Mouse (Mus musculus) ovary, postnatal 36 days (tissue): ENCODE results near the gene Pcyox1.
"Not testable (repeated sequence)": the region's sequence is repeated elsewhere in the genome, so short reads cannot be mapped to it uniquely, and the experiment has no call there.

Experiments
- DNase-seq: peaks from one replicate; pipeline ENCODE4 v3.0.0; 2022; ENCODE audit warnings: low spot score, mixed read lengths

Pcyox1 gene

GRCm38 (mm10) chr6:86397257-86397980, 465 bp upstream of the Pcyox1 start:
- DNase-seq: no peak

- DNase-seq: no peak
Observed at GRCm38 (mm10) chr6:86395969-86396368, 985 bp downstream of the Pcyox1 start.

DNA sequence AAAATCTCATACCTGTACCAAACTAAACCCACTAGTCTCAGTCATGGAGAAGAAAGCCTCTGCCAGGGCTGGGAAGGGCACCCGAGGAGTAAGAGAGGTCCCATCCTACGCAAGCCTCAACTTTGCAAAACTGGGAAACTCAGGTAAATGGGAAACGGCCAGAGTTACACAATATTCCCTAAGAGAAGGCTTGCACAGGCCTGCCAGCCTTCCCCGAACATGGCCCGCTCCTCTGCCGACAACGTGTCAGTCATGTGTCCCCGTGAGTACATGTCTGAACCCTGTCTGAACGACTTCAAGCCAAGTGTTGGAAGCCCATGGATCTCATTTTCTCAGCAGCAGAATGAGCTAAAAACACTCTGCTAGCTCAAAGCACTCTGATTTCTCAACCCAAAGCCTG, 1.9 kb downstream of the Pcyox1 start:
- DNase-seq: no peak

GRCm38 (mm10) chr6:86394078-86394720, 2.8 kb downstream of the Pcyox1 start:
- DNase-seq: no peak

DNA sequence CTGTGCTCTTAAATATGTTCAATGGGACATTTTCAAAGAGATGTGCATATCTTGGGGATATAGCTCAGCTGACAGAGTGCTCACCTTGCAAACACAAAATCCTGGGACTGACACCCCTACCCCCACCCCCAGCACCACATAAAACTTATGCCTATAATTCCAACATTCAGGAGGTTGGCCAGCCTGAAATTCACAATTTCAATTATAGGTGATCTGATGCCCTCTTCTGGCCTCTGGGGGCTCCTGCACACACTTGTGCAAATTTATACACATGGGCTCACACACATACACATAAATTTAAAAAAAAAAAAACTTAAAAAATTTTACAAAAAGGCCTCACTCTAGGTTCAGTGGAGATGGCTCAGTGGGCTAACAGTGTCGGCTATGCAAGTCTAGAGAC, 3.8 kb downstream of the Pcyox1 start:
- DNase-seq: no peak

- no peak for DNase-seq
Observed at GRCm38 (mm10) chr6:86391326-86391725, 5.6 kb downstream of the Pcyox1 start.

DNA sequence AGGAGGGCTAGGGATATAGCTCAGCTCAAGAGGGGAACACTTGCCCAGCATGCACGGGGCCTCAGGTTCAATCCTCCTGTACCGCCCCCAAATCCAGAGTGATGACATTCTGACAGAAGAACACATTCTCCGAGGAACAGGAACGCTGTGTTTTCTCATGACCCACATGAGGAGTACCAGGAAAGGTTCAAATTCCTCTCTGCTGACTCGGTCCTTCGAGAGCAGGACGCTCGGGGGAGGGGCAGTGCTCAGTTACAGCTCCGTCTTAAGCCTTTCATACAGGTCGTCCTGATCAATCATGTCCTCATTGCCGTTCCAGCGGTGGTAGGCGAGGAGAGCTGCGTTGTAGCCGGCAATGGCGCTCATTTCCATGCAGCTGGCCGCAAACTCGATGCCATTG, 8.5 kb downstream of the Pcyox1 start:
- no peak for DNase-seq

- DNase-seq: no peak
Observed at GRCm38 (mm10) chr6:86387313-86387712, 9.6 kb downstream of the Pcyox1 start.

DNA sequence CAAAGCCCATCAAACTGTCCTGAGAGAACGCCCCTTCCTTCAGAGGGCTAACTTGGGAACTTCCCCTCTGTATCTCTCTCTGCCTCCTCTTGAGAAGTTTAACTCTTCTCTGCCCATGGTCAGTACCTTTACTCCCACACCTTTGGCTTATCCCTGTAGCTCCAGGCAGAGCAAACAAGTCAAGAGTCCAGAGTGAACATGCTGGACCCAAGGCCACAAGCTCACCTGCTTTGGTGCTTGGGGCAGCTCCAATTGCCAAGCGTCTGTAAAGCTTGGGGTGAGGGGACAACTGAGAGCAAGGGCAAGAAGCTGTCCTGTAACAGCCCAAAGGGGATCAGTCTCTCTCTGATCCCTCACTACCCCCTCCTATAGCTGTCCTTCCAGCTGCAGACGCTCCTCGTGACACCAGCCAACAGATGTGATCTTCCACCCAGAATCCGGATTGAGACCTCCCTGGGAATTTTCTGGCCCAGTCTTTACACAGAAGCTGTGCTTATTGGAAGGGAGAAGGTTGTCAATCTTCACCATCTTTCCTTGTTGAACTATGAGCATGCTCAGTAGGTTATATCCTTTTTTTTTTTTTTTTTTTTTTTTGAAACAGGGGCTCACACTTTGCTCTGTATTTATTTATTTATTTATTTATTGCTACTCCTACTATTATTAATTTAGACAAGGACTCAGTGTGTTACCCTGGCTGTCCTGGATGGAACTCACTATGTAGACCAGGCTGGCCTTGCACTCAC, 11.4 kb downstream of the Pcyox1 start:
- no peak for DNase-seq

DNA sequence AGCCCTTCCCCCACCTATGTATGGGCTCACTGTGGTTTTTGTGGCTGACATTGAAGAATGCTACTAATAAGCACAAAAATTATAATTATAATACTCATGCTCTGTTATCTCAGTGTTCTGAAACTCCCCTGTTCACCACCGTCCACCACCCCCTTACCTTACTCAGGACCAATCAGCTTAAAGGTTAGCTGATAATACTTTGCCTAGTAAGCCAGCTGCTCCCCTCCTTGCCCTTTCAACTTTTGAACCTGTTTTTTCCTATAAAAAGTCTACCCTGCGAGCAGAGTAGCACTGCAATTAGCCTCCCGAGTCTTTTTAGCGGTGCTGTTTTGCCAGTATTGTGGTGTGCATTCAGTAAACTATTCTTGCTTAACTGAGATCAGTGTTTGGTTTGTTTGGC, 12.3 kb downstream of the Pcyox1 start:
- DNase-seq: no peak

DNA sequence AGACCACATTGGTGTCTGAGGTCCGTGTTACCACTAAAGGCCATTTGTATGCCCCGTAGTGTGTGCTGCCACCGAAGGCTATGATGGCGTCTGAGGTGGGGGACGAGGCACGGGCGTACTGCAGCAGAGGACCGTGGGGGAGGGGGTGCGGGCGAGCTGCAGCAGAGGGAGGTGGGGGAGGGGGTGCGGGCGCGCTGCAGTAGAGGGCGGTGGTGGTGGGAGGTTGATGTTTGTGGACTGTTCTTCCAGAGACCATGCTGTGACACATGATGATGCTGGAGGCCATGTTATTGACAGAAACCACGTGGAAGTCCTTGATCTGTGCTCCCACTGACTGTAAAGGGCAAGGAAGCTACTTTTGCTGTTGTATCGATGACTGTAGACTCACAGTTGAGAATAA, 13.6 kb downstream of the Pcyox1 start:
- DNase-seq: no peak

DNA sequence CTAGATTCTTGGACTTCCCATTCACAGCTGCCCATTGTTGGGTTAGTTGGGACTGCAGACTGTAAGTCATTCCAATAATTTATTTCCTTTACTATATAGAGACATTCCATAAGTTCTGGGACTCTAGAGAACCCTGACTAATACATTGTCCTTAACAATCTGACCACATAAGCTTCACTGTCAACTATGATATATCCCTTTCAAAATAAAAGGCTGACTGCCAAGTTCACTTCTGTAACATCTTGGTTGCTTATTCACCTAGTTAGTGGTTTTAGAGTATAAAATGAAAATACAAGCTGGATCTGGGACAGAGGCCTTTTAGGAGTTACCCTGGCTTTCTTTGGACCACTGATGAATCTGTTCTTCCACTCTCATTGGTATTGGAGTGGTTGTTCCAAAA, 14.4 kb downstream of the Pcyox1 start:
- DNase-seq: no peak

GRCm38 (mm10) chr6:86380112-86380511, 16.8 kb downstream of the Pcyox1 start:
- not testable (repeated sequence) for DNase-seq

DNA sequence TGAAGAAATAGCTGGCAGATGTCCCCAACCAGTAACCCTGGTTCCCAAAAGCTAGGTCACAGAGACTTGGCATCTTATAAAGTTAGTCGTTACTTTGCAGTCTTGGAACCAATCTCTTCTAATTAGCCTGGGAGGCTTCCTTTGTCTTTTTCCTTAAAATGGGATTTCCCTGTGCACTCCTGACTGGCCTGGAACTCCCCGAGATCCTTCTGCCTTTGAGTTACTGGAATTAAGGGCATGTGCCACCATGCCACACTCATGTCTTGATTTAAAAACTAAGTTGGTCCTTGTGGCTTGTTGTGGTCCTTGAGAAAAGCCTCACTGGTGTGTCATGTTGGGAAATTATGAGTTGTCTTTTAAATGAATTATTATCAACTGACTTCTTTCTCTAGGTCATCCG, 18.6 kb downstream of the Pcyox1 start:
- DNase-seq: no peak

DNA sequence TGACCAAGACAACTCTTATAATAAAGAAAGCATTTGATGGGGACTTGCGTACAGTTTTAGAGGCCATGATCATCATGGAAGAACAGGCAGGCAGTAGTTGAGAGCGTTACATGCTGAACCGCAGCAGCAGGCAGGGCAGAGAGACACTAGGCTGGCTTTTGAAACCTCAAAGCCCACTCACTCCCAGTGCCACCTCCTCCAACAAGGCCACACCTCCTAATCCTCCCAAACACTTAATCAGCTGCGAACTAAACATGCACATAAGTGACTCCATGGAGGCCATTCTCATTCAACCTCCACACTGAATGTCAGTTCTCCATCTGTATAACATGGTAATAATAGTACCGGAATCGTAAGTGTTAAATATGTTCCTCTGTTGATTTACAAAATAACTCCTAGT, 23.4 kb downstream of the Pcyox1 start:
- no peak for DNase-seq

DNA sequence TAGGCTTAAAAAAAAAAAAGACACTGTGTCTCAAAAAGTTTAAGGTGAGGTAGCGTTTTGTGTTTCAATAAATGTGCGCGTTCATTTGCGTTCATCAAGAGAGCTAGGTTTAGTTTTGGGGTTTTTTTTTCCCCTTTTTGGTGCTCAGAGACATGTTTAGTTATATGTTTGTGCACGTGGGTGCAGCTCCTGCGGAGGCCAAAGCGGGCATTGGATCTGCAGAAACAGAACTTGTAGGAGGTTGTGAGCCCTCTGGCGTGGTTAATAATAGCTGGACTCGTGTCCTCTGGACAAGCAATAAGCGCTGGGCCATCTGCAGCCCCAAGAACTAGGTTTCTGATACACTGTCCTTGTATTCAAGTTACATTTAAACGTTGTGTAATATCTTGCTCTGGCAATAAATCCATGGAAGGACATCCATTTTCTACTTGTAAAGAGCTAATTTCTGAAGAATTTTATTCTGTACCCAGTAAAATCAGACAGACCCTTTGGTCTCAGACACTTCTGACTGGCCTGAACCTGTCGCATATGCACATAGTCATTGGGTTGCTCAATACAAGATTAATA, 24.9 kb downstream of the Pcyox1 start:
- DNase-seq: no peak

DNA sequence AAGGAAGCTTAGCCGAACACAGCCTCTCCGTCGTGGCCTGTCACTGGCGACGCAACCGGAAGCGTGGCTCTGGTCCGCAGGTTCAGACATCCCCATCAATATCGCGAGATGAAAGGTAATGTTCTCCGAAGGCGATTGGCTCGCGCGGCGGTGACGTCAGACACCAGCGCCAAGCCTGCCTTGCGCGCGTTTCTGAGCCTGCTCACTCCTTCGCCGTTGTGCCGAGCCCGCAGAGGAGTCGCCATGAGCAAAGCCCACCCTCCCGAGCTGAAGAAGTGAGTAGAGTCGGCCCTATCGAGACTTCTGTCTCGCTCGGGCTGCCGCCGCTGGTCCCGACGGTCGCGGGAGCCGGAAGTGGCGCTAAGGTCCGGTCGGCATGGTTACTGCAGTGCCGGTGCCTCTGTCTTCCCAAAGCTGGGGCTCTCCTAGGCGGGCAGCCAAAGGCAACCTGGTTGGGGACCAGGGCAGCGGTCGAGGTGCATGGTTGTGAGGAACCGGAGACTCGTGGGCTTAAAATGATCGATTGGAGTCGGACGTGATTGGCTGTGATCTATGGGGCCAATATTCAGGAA, 25.5 kb downstream of the Pcyox1 start:
- peak; percentile 93 for DNase-seq

DNA sequence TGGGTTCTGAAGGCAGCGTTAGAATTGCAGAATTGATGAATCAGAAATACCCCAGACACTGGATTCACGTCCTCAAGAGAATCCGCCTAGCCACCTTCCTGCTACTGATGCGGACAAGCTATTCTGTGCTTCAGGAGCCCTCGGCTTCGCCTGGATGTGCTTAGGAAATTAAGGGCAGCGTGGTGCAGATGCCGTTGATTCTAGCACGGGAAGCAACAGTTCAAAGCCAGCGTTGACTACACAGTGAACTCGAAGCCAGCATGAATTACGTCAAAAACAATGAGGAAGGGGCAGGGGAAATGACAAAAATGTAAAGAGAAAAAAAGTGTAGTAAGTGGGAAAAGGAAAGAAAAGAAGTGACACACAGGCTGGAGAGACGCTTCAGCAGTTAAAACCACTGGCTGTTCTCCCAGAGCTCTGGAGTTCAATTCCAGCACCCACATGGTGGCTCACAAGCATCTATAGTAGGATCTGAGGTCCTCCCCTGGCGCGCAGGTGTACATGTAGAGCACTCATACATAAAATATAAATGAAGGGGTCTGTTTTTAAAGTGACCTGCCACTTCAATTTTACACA, 26.1 kb downstream of the Pcyox1 start, which contains the start of gene Snrpg:
Snrpg (plus strand) TSS at position 541 of the 576 bp plus-strand sequence.
- no peak for DNase-seq

GRCm38 (mm10) chr6:86370093-86370713, 26.8 kb downstream of the Pcyox1 start:
- DNase-seq: no peak

GRCm38 (mm10) chr6:86368479-86368878, 28.5 kb downstream of the Pcyox1 start:
- DNase-seq: no peak

DNA sequence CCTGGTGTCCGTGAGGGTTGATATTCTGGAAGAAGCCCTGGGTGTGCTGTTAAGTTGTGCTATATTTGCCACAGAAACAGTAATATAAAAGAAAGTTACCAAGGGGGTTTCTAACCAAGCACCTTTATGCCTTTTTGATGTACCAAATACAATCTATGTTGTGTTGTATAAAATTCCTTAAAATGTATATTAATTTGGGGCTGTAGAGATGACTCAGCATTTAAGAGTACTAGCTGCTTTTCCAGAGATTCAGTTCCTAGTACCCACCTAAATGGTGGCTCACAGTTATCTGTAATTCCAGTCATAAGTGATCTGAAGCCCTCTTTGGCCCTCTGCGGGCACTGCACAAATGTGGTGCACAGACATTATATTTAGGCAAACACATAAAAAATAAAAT, 30.1 kb downstream of the Pcyox1 start:
- no peak for DNase-seq
